Mouse (Mus musculus): Measurements from ENCODE around the gene 1810065E05Rik.

The 1810065E05Rik gene

DNA sequence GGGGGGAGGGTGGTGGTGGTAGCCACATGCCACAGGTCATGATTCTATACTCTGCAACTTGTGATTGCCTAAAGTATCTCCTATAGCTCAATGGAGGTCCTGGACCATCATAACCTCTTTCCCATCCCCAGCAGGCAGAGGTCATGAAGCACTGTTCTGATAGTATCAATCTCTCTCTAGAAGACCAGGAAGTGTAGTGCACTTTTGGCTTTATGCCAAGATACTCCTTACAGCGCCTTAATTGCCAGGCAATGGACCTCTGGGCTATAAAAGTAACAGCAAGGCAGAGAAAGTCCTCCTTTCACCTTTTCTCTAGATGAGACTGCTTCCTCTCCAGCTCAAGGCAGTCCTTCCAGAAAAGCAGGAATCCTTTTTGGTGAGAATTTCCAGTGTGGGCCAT, at the start of gene 1810065E05Rik:
Gene 1810065E05Rik (plus strand): TSS at position 297 of the 400 bp plus-strand sequence.
- no peak for DNase-seq (ENCODE audit: low spot score in 2 of 2)

DNA sequence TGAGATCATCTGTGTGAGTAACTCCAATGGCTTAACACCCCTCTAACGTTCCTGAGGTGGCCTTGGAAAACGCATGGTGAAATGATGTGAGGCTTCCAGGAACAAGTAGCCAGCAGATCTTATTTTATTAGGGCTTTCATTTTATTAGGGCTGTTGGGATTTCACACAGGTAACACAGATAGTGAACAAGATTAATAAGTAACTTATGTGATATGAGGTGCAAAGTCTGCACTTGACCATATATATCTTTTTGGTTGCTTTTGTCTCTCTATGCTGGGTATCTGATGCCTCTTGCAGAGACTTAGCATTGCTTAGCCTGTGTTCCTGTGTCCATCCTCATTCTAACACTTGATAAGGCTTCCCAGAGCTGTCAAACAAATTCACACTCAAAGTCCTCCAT, 43.6 kb upstream of the 1810065E05Rik start:
- no peak for DNase-seq (ENCODE audit: low spot score in 2 of 2)

DNA sequence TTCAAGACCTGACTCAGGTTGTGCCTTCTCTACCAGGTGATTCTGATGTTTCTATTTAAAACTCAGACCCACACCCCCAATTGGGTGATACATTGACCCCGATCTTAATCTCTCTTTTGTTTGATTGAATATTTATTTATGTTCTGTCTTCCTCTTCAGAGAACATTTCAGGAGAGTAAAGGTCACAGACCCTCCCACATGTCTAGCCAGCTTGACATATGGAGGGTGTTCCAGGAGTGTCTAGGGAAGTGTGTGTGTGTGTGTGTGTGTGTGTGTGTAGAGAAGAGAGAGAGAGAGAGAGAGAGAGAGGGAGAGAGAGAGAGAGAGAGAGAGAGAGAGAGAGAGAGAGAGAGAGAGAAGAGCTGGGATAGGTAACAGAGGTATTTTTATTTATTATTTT, 43.2 kb upstream of the 1810065E05Rik start:
- no peak for DNase-seq (ENCODE audit: low spot score in 2 of 2)

DNA sequence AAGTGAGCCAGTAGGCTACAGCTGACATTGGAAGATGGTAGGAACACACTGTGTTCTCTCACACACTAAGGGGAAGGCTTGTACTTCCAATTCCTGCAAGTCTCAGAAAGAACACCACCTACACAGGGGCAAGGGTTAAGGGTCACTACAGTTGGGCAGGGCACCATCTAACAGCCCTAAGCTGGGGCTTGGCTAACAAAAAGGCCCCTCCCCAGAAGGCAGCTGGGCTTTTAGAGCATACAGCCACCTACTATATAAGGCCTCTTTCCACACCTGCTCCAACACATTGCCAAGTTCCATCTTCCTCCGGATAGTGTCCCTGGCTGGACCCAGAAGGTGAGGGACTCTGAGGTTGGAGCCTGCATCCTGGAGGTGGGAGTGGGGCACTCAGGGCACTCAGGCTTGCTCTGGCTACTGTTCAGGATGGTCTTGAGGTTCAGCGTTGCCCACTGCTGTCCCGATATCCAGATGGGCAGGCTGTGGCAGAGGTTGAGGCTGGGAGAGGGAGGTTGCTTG, 42.1 kb upstream of the 1810065E05Rik start, which contains the start of gene Lypd8:
Gene Lypd8 (plus strand): TSS at position 281 of the 516 bp plus-strand sequence.
- DNase-seq (ENCODE audit: low spot score in 2 of 2): no peak

DNA sequence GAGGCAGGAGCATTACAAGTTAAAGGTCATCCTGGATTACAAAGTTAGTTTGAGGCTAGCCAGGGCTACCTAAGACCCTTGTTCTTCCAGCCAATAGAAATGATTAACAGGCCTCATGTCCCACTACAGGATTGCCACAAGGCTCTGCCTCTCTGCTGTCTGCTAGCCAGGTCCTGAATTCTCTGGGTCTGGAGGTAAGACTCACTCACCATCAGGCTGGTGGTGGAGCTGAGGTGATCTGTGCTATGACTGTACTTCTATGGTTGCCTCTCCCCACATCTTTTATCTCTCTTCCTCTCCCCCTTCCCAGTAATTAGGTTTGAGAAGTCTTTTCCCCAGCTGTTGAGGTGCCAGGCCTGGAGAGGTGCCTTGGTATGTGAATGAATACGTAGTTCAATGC, 41.4 kb upstream of the 1810065E05Rik start:
- DNase-seq (ENCODE audit: low spot score in 2 of 2): no peak

DNA sequence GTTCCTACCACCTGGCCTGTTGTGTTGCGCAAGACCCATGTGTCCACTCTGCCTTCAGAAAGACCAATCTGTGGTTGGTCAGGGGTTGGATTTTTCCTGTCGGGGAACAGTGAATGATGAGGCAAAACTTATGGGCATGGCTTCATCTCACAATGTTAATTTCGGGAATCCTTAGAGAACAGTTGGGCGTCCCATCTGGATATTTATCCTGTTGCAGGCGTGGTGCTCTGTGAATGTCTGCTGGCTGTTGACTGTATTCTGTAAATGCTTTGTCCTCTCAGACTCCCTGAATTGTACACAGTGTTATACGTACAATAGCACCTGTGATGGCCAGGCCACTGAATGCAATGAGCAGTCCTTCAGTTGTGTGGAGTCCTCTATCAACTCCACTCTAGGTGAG, 38.4 kb upstream of the 1810065E05Rik start:
- DNase-seq (ENCODE audit: low spot score in 2 of 2): no peak

DNA sequence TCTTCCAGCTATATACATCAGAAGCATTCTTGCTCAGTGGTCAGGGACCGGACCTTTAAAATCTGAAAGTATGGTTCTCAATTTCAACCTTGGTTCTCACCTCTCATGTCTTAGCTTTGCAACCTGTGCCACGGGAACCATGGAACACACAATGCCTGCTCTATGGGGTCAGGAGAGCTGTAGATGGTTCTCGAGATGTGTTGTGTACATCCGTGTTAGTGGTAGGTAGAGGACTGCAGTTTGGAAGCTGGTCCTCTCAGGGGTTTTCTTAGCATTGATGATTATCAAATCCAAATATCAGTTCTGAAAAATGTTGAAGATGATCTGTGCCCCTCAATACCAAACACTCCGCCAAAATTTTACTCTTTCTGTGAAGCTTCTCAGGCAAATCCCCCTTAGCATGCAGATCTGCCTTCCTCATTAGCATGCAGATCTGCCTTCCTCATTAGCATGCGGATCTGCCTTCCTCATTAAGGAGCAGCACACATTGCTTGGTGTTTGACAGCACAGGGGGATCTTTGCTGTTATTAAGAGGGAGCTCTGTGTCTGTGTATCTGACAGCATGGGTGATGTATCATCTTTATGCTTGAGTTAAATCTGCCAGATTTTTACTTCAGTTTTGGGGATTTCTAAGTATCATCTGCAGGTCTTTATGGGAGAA, 20.8 kb upstream of the 1810065E05Rik start:
- no peak for DNase-seq (ENCODE audit: low spot score in 2 of 2)

DNA sequence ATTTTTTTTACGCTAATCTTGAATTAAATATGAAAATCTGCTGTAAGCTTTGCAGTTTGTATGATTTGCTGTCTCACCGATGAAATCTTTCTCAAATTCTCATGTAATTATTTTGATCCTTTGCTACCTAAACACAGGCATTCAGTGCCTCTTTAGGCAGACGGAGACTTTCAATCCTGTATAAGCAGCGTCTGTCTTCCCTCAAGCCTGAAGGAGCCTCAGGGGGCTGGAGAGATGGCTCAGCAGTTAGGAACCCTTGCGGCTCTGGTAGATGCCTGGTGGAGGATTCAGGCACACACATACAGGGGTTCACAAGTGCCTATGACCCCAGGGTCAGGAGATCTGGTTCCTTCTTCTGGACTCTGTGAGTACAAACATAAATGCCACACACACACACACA, 20.3 kb upstream of the 1810065E05Rik start:
- no peak for DNase-seq (ENCODE audit: low spot score in 2 of 2)

DNA sequence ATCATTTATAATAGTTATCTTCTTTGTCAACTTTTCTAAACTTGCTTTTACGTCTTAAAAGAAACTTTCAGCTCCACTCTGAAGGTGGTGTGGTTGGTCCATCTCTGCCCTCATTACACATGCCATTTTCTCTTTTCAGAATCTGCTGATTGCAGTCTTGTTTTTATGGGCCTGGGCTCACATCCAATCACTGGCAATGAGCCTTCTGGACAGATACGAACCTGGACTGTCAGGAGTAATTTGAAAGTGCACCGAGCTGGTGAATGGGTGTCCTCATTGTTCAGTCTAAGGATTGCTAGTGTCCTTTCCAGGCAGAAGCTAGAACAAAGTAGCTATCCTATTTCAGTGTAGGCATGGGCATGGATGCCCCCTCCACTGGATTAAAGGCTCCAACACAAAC, 12.8 kb upstream of the 1810065E05Rik start:
- DNase-seq (ENCODE audit: low spot score in 2 of 2): peak in 1 of 2 experiments; percentile 15

DNA sequence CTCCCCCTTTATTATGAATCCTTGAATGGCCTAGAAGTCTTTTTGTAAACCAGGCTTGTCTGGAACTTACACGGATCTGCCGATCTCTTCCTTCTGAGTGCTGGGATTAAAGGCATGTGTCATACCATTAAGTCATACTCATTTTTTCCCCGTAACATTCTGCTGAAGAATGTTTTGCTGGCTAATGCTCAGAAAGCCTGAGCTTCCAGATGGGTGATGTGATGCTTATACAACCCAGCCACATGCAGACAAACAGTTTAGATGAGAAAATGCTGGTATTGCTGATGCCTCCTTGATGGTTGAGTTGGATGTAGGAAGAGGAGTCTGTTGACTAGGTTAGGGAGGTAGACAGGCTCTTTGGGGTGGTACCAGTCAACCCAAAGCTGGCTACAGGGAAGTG, 2.6 kb upstream of the 1810065E05Rik start:
- no peak for DNase-seq (ENCODE audit: low spot score in 2 of 2)

DNA sequence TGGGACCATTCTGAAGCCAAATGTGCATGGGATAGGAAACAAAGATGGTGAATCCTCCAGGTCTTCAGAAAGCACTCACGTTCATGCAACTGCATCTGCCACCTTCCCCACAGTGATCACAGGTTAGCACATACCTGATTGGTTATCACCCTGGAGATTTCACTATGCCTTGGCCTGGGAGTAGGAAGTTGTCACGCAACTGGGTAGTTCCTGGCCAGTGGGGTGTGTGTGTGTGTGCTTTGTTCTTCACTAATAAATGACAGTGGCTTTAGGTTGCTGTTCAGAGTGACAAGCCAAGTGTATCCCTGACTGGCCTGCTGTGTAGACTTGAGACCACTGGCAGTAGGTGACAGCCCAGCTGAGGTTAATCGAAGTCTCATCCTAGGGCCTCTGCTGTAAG, 11.3 kb downstream of the 1810065E05Rik start, which contains the start of gene Gm12253:
Gene Gm12253 (plus strand): TSS at position 301 of the 400 bp plus-strand sequence.
- DNase-seq (ENCODE audit: low spot score in 2 of 2): no peak

DNA sequence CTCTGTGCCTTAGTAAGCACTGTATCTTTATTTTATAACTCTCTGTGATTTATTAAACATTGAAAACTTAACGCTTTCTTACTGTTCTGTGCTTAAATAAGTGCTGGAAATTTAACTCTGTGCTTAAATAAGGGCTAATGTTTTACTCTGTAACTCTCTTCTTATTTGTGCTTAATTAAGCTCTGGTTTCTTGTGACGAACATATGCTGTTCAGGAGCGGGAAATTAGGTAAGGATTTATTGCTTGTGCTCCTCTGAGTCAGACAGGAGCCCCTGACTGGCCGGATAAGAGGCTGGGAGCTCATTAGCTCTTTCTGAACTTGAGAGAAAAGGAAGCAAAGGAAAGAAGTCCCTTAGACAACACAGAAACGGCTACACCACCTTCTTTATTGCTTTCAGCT, 17.0 kb downstream of the 1810065E05Rik start:
- no peak for DNase-seq (ENCODE audit: low spot score in 2 of 2)

DNA sequence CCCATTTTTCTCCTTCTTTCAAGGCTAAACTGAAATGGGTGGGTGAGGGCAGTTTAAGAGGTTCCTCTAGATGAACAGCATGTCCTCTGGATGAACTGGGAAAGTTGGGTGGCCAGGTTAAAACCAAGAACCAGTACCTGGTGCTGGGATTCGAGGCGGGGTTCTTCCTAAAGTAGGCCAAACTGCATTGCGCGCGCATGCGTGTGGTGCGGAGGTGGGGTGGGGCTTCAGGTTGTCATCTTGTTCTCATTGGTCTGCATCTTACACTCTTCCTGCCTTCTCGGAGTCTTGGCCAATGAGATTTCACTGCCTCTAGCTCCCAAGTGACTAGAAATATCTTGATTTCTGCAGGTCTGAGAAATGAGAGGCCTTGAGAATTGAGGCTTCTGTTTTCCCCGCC, 31.8 kb downstream of the 1810065E05Rik start, which contains the start of gene Lypd9:
Gene Lypd9 (minus strand): TSS at position 165 of the 400 bp plus-strand sequence.
- no peak for DNase-seq (ENCODE audit: low spot score in 2 of 2)

DNA sequence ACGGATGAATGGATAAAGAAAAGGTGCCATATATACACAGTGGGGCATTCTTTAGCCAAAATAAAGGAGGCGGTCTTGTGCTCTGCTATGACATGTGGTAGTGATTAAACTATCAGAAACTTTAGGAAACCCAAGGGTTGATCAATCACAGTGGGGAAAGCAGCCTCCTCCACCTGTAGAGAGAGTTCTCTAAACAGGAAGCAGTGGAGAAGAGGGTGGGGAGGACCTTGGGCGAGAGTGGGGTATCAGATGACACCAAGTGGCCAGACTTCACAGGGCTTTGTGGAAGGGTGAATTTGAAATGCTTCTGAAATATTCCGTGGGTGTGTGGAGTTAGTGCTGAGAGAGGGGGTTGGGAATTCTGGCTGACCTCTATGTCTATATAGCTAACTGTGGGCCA, 32.7 kb downstream of the 1810065E05Rik start:
- no peak for DNase-seq (ENCODE audit: low spot score in 2 of 2)

DNA sequence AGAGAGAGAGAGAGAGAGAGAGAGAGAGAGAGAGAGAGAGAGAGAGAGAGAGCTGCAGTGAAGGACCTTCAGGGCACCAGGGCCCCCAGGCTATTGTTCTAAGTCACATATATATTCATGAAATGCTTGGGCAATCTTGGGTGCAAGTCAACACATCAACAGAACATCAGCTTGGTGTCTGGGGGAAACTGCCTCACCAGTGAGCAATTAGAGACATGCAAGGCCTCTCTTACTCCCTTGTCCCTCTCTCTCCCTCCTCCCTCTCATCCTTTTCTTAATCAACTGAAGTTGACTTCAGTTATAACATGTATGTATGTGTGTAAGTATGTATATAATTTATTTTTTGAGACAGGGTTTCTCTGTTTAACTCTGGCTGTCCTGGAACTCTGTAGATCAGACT, 41.3 kb downstream of the 1810065E05Rik start, which contains the start of gene Olfr30:
Gene Olfr30 (minus strand): TSS at position 101 of the 400 bp plus-strand sequence.
- DNase-seq (ENCODE audit: low spot score in 2 of 2): no peak

All from urinary bladder, adult 18-20 months (tissue).